Mouse (Mus musculus) stomach, embryonic 16.5 days (tissue): ENCODE measurements around the gene Sell. TPM values are rescaled to one million over a fixed set of nuclear protein-coding genes. Genes with fewer than 3 reads are reported as not detected.

Source experiments
- ATAC-seq: fragments of 200-750 bp; cut with Nextera tagmentation; 2 replicates; pipeline ENCODE4 v1.8.0; 2017; ENCODE audit warnings: moderate number of reproducible peaks, moderate TSS enrichment; ENCODE audit not compliant: insufficient read depth, low FRiP score
- H3K27ac ChIP-seq: fragments of 300-500 bp; sonication (generic); 2 replicates; pipeline ENCODE4 v1.5.1; 2014; ENCODE audit warnings: low read length
- H3K27me3 ChIP-seq: fragments of 300-500 bp; sonication (generic); 2 replicates; pipeline ENCODE4 v1.6.1; 2014; ENCODE audit warnings: low read length, control low read depth, mixed read lengths; ENCODE audit not compliant: control insufficient read depth, insufficient read depth
- H3K36me3 ChIP-seq: fragments of 300-500 bp; sonication (generic); 2 replicates; pipeline ENCODE4 v1.6.1; 2014; ENCODE audit warnings: low read length; ENCODE audit not compliant: control insufficient read depth, insufficient read depth
- H3K4me1 ChIP-seq: fragments of 300-500 bp; sonication (generic); 2 replicates; pipeline ENCODE4 v1.6.1; 2014; ENCODE audit warnings: low read length, control low read depth, mixed read lengths; ENCODE audit not compliant: control insufficient read depth, insufficient read depth
- H3K4me2 ChIP-seq: fragments of 300-500 bp; sonication (generic); 2 replicates; pipeline ENCODE4 v1.6.1; 2014; ENCODE audit warnings: low read depth, low read length, mixed read lengths
- H3K4me3 ChIP-seq: fragments of 300-500 bp; sonication (generic); replicated peaks from 2 replicates; pipeline ENCODE4 v1.5.1; 2014; ENCODE audit warnings: mild to moderate bottlenecking, low read length
- H3K9ac ChIP-seq: fragments of 300-500 bp; sonication (generic); 2 replicates; pipeline ENCODE4 v1.6.1; 2014; ENCODE audit warnings: low read length
- H3K9me3 ChIP-seq: fragments of 300-500 bp; sonication (generic); replicated peaks from 2 replicates; pipeline ENCODE4 v1.6.1; 2016; ENCODE audit warnings: low read length, control low read depth; ENCODE audit not compliant: control insufficient read depth
- WGBS: fragments of 180-500 bp; shearing (Covaris S2); extraction: QIAGEN DNeasy Blood & Tissue Kit; methylation state at CpG from one replicate; pipeline ENCODE4 v1.1.7; 2014; 5-methylcytosine and 5-hydroxymethylcytosine counted together
- polyA plus RNA-seq: library from polyadenylated mRNA; unstranded; fragments of >200 nt; fragmentation: Nextera tagmentation; extraction: Ambion mirVana; gene quantifications from 2 replicates; pipeline ENCODE4 v1.2.1, GENCODE M21; 2015

Gene Sell
- polyA plus RNA-seq, 1 experiment from 2014 or later, result 4.7 TPM

GRCm38 (mm10) chr1:164043549-164043948, 18.2 kb upstream of the Sell start:
- Histone ChIP-seq H3K36me3 (no peaks in the 10 kb centered on the region), H3K9ac (no peak overlapping the region), H3K27ac (no peak overlapping the region), H3K9me3 (no peaks in the 10 kb centered on the region), H3K27me3 (no peaks in the 10 kb centered on the region), H3K4me3 (no peak overlapping the region), H3K4me1 (no peaks in the 10 kb centered on the region), H3K4me2 (no peak overlapping the region)
- WGBS, result 56% methylated on average over 3 of the region's 3 CpGs
- ATAC-seq, result no peak

GRCm38 (mm10) chr1:164047934-164048333, 13.8 kb upstream of the Sell start, which contains the start of gene Sele:
TSS of gene Sele (plus strand) at chr1:164048234.
- H3K4me3 ChIP-seq, result no peak within 1 kb of the TSS
- H3K27ac ChIP-seq, result no peak within 1 kb of the TSS
- no peaks in the 10 kb centered on the region for H3K27me3 ChIP-seq
- H3K36me3 ChIP-seq, result no peaks in the 10 kb centered on the region
- no peaks in the 10 kb centered on the region for H3K4me1 ChIP-seq
- 77% methylated on average over 5 of the region's 5 CpGs for WGBS
- no peak within 1 kb of the TSS for H3K4me2 ChIP-seq
- ATAC-seq, result no peak
- H3K9ac ChIP-seq, result no peak within 1 kb of the TSS
- H3K9me3 ChIP-seq, result no peaks in the 10 kb centered on the region

GRCm38 (mm10) chr1:164053561-164053960, 8.2 kb upstream of the Sell start:
- Histone ChIP-seq H3K4me3 (no peak overlapping the region), H3K27ac (no peak overlapping the region), H3K9me3 (no peaks in the 10 kb centered on the region), H3K27me3 (no peaks in the 10 kb centered on the region), H3K4me1 (no peaks in the 10 kb centered on the region), H3K9ac (no peak overlapping the region), H3K36me3 (no peaks in the 10 kb centered on the region), H3K4me2 (no peak overlapping the region)
- WGBS, result 95% methylated on average over 9 of the region's 9 CpGs
- ATAC-seq, result no peak

- Histone ChIP-seq H3K27ac (no peak overlapping the region), H3K9me3 (no peaks in the 10 kb centered on the region), H3K4me3 (no peak overlapping the region), H3K4me2 (no peak overlapping the region), H3K27me3 (no peaks in the 10 kb centered on the region), H3K9ac (no peak overlapping the region), H3K36me3 (no peaks in the 10 kb centered on the region), H3K4me1 (no peaks in the 10 kb centered on the region)
- ATAC-seq, result no peak
- 34% methylated on average over 2 of the region's 2 CpGs for WGBS
Measured at GRCm38 (mm10) chr1:164054800-164055199, 7.0 kb upstream of the Sell start.

- no peaks in the 10 kb centered on the region for H3K27me3 ChIP-seq
- 86% methylated on average over 4 of the region's 4 CpGs for WGBS
- no peak overlapping the region for H3K4me3 ChIP-seq
- H3K9ac ChIP-seq, result no peak overlapping the region
- H3K9me3 ChIP-seq, result no peaks in the 10 kb centered on the region
- H3K4me2 ChIP-seq, result no peak overlapping the region
- H3K4me1 ChIP-seq, result no peaks in the 10 kb centered on the region
- ATAC-seq, result no peak
- H3K27ac ChIP-seq, result no peak overlapping the region
- no peaks in the 10 kb centered on the region for H3K36me3 ChIP-seq
Measured at GRCm38 (mm10) chr1:164060071-164060470, 1.7 kb upstream of the Sell start.

GRCm38 (mm10) chr1:164061278-164061677, 504 bp upstream of the Sell start:
- no peak overlapping the region for H3K27ac ChIP-seq
- no peak overlapping the region for H3K4me2 ChIP-seq
- no peaks in the 10 kb centered on the region for H3K9me3 ChIP-seq
- H3K4me1 ChIP-seq, result no peaks in the 10 kb centered on the region
- no peak for ATAC-seq
- 36% methylated on average over 4 of the region's 4 CpGs for WGBS
- no peak overlapping the region for H3K4me3 ChIP-seq
- no peaks in the 10 kb centered on the region for H3K27me3 ChIP-seq
- H3K9ac ChIP-seq, result no peak overlapping the region
- no peaks in the 10 kb centered on the region for H3K36me3 ChIP-seq

- Histone ChIP-seq H3K36me3 (no peaks in the 10 kb centered on the region), H3K4me1 (no peaks in the 10 kb centered on the region), H3K9ac (no peak overlapping the region), H3K4me3 (no peak overlapping the region), H3K4me2 (no peak overlapping the region), H3K27ac (no peak overlapping the region), H3K9me3 (no peaks in the 10 kb centered on the region), H3K27me3 (no peaks in the 10 kb centered on the region)
- 48% methylated on average over 2 of the region's 2 CpGs for WGBS
- ATAC-seq, result no peak
Measured at GRCm38 (mm10) chr1:164062856-164063255, 1.1 kb downstream of the Sell start.

GRCm38 (mm10) chr1:164063745-164064144, 2.0 kb downstream of the Sell start:
- no peak overlapping the region for H3K4me3 ChIP-seq
- no peak overlapping the region for H3K9ac ChIP-seq
- H3K4me1 ChIP-seq, result no peaks in the 10 kb centered on the region
- H3K36me3 ChIP-seq, result no peaks in the 10 kb centered on the region
- no peak overlapping the region for H3K4me2 ChIP-seq
- no peaks in the 10 kb centered on the region for H3K27me3 ChIP-seq
- ATAC-seq, result no peak
- no peak overlapping the region for H3K27ac ChIP-seq
- 37% methylated on average over 3 of the region's 3 CpGs for WGBS
- no peaks in the 10 kb centered on the region for H3K9me3 ChIP-seq

GRCm38 (mm10) chr1:164069261-164069660, 7.5 kb downstream of the Sell start:
- Histone ChIP-seq H3K9me3 (no peaks in the 10 kb centered on the region), H3K4me3 (no peak overlapping the region), H3K36me3 (no peaks in the 10 kb centered on the region), H3K4me1 (no peaks in the 10 kb centered on the region), H3K9ac (no peak overlapping the region), H3K4me2 (no peak overlapping the region), H3K27me3 (no peaks in the 10 kb centered on the region), H3K27ac (no peak overlapping the region)
- no peak for ATAC-seq

- Histone ChIP-seq H3K9ac (no peak overlapping the region), H3K27ac (no peak overlapping the region), H3K4me1 (no peaks in the 10 kb centered on the region), H3K4me2 (no peak overlapping the region), H3K36me3 (no peaks in the 10 kb centered on the region), H3K9me3 (no peaks in the 10 kb centered on the region), H3K4me3 (no peak overlapping the region), H3K27me3 (no peaks in the 10 kb centered on the region)
- no peak for ATAC-seq
- 85% methylated on average over 4 of the region's 4 CpGs for WGBS
Measured at GRCm38 (mm10) chr1:164070461-164070860, 8.7 kb downstream of the Sell start.
